Mouse (Mus musculus) intestine, embryonic 16.5 days (tissue): ENCODE data around the gene Anapc2. TPM values are rescaled to one million over a fixed set of nuclear protein-coding genes. Genes with fewer than 3 reads are reported as not detected.

Source experiments
- ATAC-seq: fragments of 200-750 bp; cut with Nextera tagmentation; 2 replicates; pipeline ENCODE4 v1.8.0; 2017; ENCODE audit warnings: moderate TSS enrichment, moderate library complexity
- H3K27ac ChIP-seq: fragments of 300-500 bp; sonication (generic); 2 replicates; pipeline ENCODE4 v1.5.1; 2014; ENCODE audit warnings: mild to moderate bottlenecking, low read length
- H3K27me3 ChIP-seq: fragments of 300-500 bp; sonication (generic); replicated peaks from 2 replicates; pipeline ENCODE4 v1.6.1; 2014; ENCODE audit warnings: low read length, control low read depth, mixed read lengths; ENCODE audit not compliant: control insufficient read depth, insufficient read depth
- H3K36me3 ChIP-seq: fragments of 300-500 bp; sonication (generic); 2 replicates; pipeline ENCODE4 v1.6.1; 2014; ENCODE audit warnings: low read length, control low read depth; ENCODE audit not compliant: control insufficient read depth, insufficient read depth
- H3K4me1 ChIP-seq: fragments of 300-500 bp; sonication (generic); 2 replicates; pipeline ENCODE4 v1.6.1; 2014; ENCODE audit warnings: low read length, control low read depth, mixed read lengths; ENCODE audit not compliant: control insufficient read depth, insufficient read depth
- H3K4me2 ChIP-seq: fragments of 300-500 bp; sonication (generic); 2 replicates; pipeline ENCODE4 v1.6.1; 2014; ENCODE audit warnings: low read depth, low read length, control low read depth
- H3K4me3 ChIP-seq: fragments of 300-500 bp; sonication (generic); 2 replicates; pipeline ENCODE4 v1.5.1; 2014; ENCODE audit warnings: mild to moderate bottlenecking, low read length
- H3K9ac ChIP-seq: fragments of 300-500 bp; sonication (generic); 2 replicates; pipeline ENCODE4 v1.6.1; 2014; ENCODE audit warnings: low read depth, low read length
- H3K9me3 ChIP-seq: fragments of 300-500 bp; sonication (generic); 2 replicates; pipeline ENCODE4 v1.6.1; 2016; ENCODE audit warnings: low read length, control low read depth; ENCODE audit not compliant: control insufficient read depth
- WGBS: fragments of 180-500 bp; shearing (Covaris S2); extraction: QIAGEN DNeasy Blood & Tissue Kit; methylation state at CpG from one replicate; pipeline ENCODE4 v1.1.7; 2014; 5-methylcytosine and 5-hydroxymethylcytosine counted together
- polyA plus RNA-seq: library from polyadenylated mRNA; unstranded; fragments of >200 nt; fragmentation: Nextera tagmentation; extraction: Ambion mirVana; gene quantifications from 2 replicates; pipeline ENCODE4 v1.2.1, GENCODE M21; 2015

The Anapc2 gene
- polyA plus RNA-seq, 1 experiment from 2014 or later = 97.3 TPM

GRCm38 (mm10) chr2:25238106-25238505, 34.2 kb upstream of the Anapc2 start:
- no peak for ATAC-seq
- Histone ChIP-seq H3K27ac (no peak overlapping the region), H3K36me3 (no peaks in the 10 kb centered on the region), H3K27me3 (no peaks in the 10 kb centered on the region), H3K9ac (no peak overlapping the region), H3K9me3 (no peaks in the 10 kb centered on the region), H3K4me3 (no peak overlapping the region), H3K4me1 (peaks cover 59% of the 10 kb centered on the region), H3K4me2 (no peak overlapping the region)

GRCm38 (mm10) chr2:25239766-25240165, 32.5 kb upstream of the Anapc2 start:
- H3K4me1 ChIP-seq = peaks cover 50% of the 10 kb centered on the region
- no peaks in the 10 kb centered on the region for H3K9me3 ChIP-seq
- peak overlapping the region; percentile 59; the same call in 1 of the 2 replicates for H3K9ac ChIP-seq
- no peak for ATAC-seq
- H3K36me3 ChIP-seq = no peaks in the 10 kb centered on the region
- no peak overlapping the region for H3K27ac ChIP-seq
- 85% methylated on average over 3 of the region's 3 CpGs for WGBS
- H3K4me2 ChIP-seq = no peak overlapping the region
- H3K27me3 ChIP-seq = no peaks in the 10 kb centered on the region; the same call in 1 of the 2 replicates
- H3K4me3 ChIP-seq = no peak overlapping the region

DNA sequence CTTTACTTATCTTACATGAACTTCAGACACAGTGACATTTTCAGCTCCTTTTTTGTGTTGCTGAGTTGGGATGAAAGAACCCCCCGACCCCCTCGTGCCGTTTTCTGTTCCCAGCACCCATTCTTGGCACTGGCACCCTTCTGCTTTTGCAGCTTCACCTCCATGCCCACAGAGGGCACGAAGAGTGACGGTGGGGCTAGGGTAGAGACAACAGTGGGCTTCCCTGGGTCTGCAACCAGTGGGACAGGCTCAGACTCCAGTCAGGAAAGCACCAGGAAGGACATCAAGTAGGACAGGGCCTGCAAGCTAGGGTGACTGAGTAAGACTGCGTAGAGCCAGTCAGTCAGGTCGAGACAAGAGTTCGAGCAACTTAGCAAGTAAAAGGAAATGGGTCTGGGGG, 32.0 kb upstream of the Anapc2 start:
- peak overlapping the region; percentile 79 for H3K27ac ChIP-seq
- H3K9me3 ChIP-seq = no peaks in the 10 kb centered on the region
- peaks cover 47% of the 10 kb centered on the region for H3K4me1 ChIP-seq
- H3K27me3 ChIP-seq = no peaks in the 10 kb centered on the region; the same call in 1 of the 2 replicates
- H3K36me3 ChIP-seq = no peaks in the 10 kb centered on the region
- 52% methylated on average over 8 of the region's 8 CpGs for WGBS
- H3K4me2 ChIP-seq = peak overlapping the region; percentile 97
- peak; percentile 10 for ATAC-seq
- peak overlapping the region; percentile 59 for H3K9ac ChIP-seq
- peak overlapping the region; percentile 62 for H3K4me3 ChIP-seq

GRCm38 (mm10) chr2:25240723-25241437, 31.4 kb upstream of the Anapc2 start:
- Histone ChIP-seq H3K9ac (peak overlapping the region; percentile 59), H3K4me2 (peak overlapping the region; percentile 97), H3K9me3 (no peaks in the 10 kb centered on the region), H3K4me3 (peak overlapping the region; percentile 62), H3K4me1 (peaks cover 46% of the 10 kb centered on the region), H3K36me3 (0 out of 2 replicates have a peak, but pooled peaks cover 3% of the 10 kb centered on the region), H3K27ac (peak overlapping the region; percentile 79), H3K27me3 (no peaks in the 10 kb centered on the region; the same call in 1 of the 2 replicates)
- 1% methylated on average over 29 of the region's 29 CpGs for WGBS
- ATAC-seq = peak; percentile 71

DNA sequence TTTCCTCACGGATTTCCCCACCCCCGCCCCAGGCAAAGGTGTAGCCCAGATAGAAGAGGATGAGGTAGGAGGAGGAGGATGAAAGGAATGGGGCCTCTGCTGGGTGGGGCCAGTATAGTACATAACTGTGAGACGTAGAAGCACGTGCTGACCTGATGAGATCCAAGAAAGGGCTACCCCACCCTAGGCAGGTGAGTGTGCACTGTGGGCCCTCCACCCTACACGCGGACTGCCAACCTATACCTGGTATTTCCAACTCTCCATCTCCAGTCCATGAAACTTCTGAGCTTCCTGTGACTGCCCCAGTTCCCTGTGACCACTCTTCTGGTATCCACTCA, 30.9 kb upstream of the Anapc2 start:
- peaks cover 45% of the 10 kb centered on the region for H3K4me1 ChIP-seq
- peak; percentile 56 for ATAC-seq
- 0 out of 2 replicates have a peak, but pooled peaks cover 4% of the 10 kb centered on the region for H3K36me3 ChIP-seq
- H3K27me3 ChIP-seq = no peaks in the 10 kb centered on the region; the same call in 1 of the 2 replicates
- H3K9ac ChIP-seq = peak overlapping the region; percentile 76; the same call in 1 of the 2 replicates
- H3K27ac ChIP-seq = peak overlapping the region; percentile 79
- WGBS = 15% methylated on average over 6 of the region's 6 CpGs
- H3K4me3 ChIP-seq = peak overlapping the region; percentile 62
- H3K4me2 ChIP-seq = peak overlapping the region; percentile 97
- no peaks in the 10 kb centered on the region for H3K9me3 ChIP-seq

- H3K4me1 ChIP-seq = peaks cover 44% of the 10 kb centered on the region
- 0 out of 2 replicates have a peak, but pooled peaks cover 4% of the 10 kb centered on the region for H3K36me3 ChIP-seq
- ATAC-seq = no peak
- no peaks in the 10 kb centered on the region; the same call in 1 of the 2 replicates for H3K27me3 ChIP-seq
- peak within 1 kb of the TSS; percentile 76 for H3K9ac ChIP-seq
- H3K4me3 ChIP-seq = peak within 1 kb of the TSS; percentile 62
- H3K27ac ChIP-seq = peak within 1 kb of the TSS; percentile 79
- WGBS = under 1% methylated on average over 57 of the region's 59 CpGs
- H3K9me3 ChIP-seq = no peaks in the 10 kb centered on the region
- peak within 1 kb of the TSS; percentile 97 for H3K4me2 ChIP-seq
Observed at GRCm38 (mm10) chr2:25242101-25242506, 30.2 kb upstream of the Anapc2 start, which contains the start of the genes Rnf208 and Cysrt1. Gene Rnf208, plus strand, starts transcription at chr2:25242255. Gene Cysrt1, minus strand, starts transcription at chr2:25242452.

- no peak for ATAC-seq
- no peak overlapping the region; the same call in 1 of the 2 replicates for H3K4me3 ChIP-seq
- 0 out of 2 replicates have a peak, but pooled peaks cover 7% of the 10 kb centered on the region for H3K36me3 ChIP-seq
- H3K27me3 ChIP-seq = no peaks in the 10 kb centered on the region; the same call in 1 of the 2 replicates
- H3K9me3 ChIP-seq = no peaks in the 10 kb centered on the region
- 73% methylated on average over 8 of the region's 8 CpGs for WGBS
- no peak overlapping the region for H3K9ac ChIP-seq
- no peak overlapping the region for H3K27ac ChIP-seq
- H3K4me2 ChIP-seq = no peak overlapping the region
- H3K4me1 ChIP-seq = peaks cover 33% of the 10 kb centered on the region
Observed at GRCm38 (mm10) chr2:25243342-25243741, 28.9 kb upstream of the Anapc2 start.

DNA sequence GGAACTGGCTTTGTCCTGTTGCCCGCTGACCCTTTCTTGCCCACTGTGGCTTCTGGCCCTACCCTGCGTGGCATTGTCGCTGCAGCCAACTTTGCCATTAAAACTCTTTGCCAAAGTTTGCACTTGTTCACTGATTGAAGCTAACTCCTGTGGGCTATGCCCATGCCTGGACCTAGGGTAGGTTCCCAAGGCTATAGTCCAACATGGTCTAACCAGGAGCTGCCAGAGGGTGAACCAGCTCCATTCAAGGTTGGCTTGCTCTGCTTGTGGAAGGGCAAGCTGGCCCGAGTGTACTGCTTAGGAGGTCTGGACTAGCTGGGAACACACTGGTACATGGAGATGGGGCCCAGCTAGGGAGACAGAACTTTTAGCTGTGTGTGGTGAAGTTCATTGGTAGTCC, 28.1 kb upstream of the Anapc2 start:
- Histone ChIP-seq H3K4me2 (no peak overlapping the region), H3K27me3 (no peaks in the 10 kb centered on the region; the same call in 1 of the 2 replicates), H3K4me1 (peaks cover 33% of the 10 kb centered on the region), H3K36me3 (0 out of 2 replicates have a peak, but pooled peaks cover 8% of the 10 kb centered on the region), H3K27ac (no peak overlapping the region), H3K4me3 (no peak overlapping the region), H3K9me3 (no peaks in the 10 kb centered on the region), H3K9ac (no peak overlapping the region)
- WGBS = 85% methylated on average over 4 of the region's 4 CpGs
- ATAC-seq = no peak

DNA sequence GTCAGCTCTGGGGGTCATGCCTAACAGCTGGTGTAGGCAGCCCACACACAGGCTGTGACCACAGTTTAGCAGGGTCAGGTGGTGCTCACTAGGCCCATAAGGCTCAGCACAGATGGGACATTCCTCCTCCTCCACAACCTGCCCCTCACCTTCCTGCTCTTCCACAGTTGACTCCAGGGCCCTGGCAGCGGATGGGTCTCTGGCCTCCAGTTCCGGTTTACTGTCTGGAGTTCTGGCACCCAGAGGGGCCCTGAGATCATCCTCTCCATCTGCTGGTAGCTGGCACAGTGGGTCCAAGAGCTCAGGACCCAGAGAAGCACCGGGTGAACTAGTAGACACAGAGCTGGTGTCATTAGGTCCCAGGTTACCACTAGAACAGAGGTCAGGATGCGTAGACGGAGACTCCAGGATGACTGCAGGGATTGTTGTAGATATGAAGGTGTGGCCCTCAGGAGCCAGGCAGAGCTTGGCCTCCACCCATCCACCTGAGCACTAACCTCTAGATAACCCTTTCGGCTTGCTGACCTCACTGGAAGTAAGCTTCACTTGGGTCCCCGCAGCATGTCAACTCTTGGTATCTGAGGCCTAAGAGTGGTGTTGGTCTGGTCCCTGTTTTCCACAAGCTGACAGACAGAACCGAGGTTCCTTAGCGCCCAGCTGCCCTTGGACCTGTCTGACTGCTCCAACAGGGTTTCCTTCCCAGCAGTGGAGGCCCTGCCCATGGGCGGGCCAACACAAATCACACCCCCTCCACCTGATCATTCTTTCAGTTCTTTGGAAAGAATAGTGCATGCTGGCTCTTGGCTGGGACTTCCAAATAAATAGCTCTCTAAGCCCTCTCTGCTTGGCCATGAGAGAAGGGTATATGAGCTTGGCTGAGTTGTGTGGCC, 25.9 kb upstream of the Anapc2 start, which contains the start of gene AL732309.1:
TSS of gene AL732309.1 (minus strand) at position 681 of the 890 bp plus-strand sequence.
- H3K4me3 ChIP-seq = peak within 1 kb of the TSS; percentile 19
- peaks cover 19% of the 10 kb centered on the region for H3K4me1 ChIP-seq
- peaks cover 12% of the 10 kb centered on the region; the same call in 1 of the 2 replicates for H3K36me3 ChIP-seq
- peak within 1 kb of the TSS; percentile 25; the same call in 1 of the 2 replicates for H3K4me2 ChIP-seq
- ATAC-seq = peak; percentile 73
- 76% methylated on average over 10 of the region's 10 CpGs for WGBS
- no peaks in the 10 kb centered on the region; the same call in 1 of the 2 replicates for H3K27me3 ChIP-seq
- H3K9ac ChIP-seq = peak within 1 kb of the TSS; percentile 33; the same call in 1 of the 2 replicates
- H3K27ac ChIP-seq = peak within 1 kb of the TSS; percentile 63
- no peaks in the 10 kb centered on the region for H3K9me3 ChIP-seq
